ENCODE assay signal across 8 mouse cellular contexts in genomic region chr6:53574097-53574496, GRCm38 (mm10).
DNase-seq lines count a peak whose midpoint lies in the region; ATAC-seq and TF ChIP-seq lines count a peak whose summit lies in the region.
"Had no signal": no experiment of that assay in that cellular context is flagged by ENCODE, and none has a peak within 500 bp of the region (broad histone marks: within the 10 kb centered on the region; RNA-seq: fewer than 3 reads in every experiment).

No protein-coding gene starts in this region.

- no peak overlapping the region for H3K4me3 ChIP-seq in liver, embryonic 11.5 days (ENCODE audit: low read depth, low read length)
- no peak overlapping the region for H3K4me3 ChIP-seq in liver, postnatal 0 days (ENCODE audit: low read depth, low read length)
- H3K4me3 ChIP-seq in embryonic fibroblast, embryonic 13.5 days (ENCODE audit: insufficient read depth, low read length), result peak overlapping the region; percentile 49
- H3K4me3 ChIP-seq in hindbrain, postnatal 0 days (ENCODE audit: low read length), result peak overlapping the region; percentile 33
- peak overlapping the region; percentile 35 for H3K4me3 ChIP-seq in neural tube, embryonic 15.5 days (replicated peaks)

- H3K36me3 ChIP-seq in liver, embryonic 11.5 days (ENCODE audit: control insufficient read depth, insufficient read depth, low read length), result no peaks in the 10 kb centered on the region
- no peaks in the 10 kb centered on the region for H3K36me3 ChIP-seq in liver, postnatal 0 days (replicated peaks; ENCODE audit: insufficient read depth, low read length)
- H3K36me3 ChIP-seq in hindbrain, postnatal 0 days (ENCODE audit: insufficient read depth, low read length), result no peaks in the 10 kb centered on the region
- no peaks in the 10 kb centered on the region for H3K36me3 ChIP-seq in neural tube, embryonic 15.5 days

- TF ChIP-seq EP300 in liver, postnatal 0 days (IDR thresholded peaks at IDR 0.05; ENCODE audit: low read depth), result no peak

- H3K9me3 ChIP-seq in liver, embryonic 11.5 days (ENCODE audit: control insufficient read depth, low read length), result no peaks in the 10 kb centered on the region
- H3K9me3 ChIP-seq in liver, postnatal 0 days (ENCODE audit: low read length), result no peaks in the 10 kb centered on the region
- H3K9me3 ChIP-seq in hindbrain, postnatal 0 days (ENCODE audit: low read length), result no peaks in the 10 kb centered on the region
- H3K9me3 ChIP-seq in neural tube, embryonic 15.5 days (replicated peaks), result no peaks in the 10 kb centered on the region

- H3K9ac ChIP-seq in liver, embryonic 11.5 days (ENCODE audit: low read depth, low read length), result no peak overlapping the region
- H3K9ac ChIP-seq in liver, postnatal 0 days (replicated peaks), result no peak overlapping the region
- H3K9ac ChIP-seq in hindbrain, postnatal 0 days (replicated peaks; ENCODE audit: low read length), result peak overlapping the region; percentile 33; the same call in 1 of the 2 replicates
- no peak overlapping the region; the same call in 1 of the 2 replicates for H3K9ac ChIP-seq in neural tube, embryonic 15.5 days (replicated peaks)
- H3K9ac ChIP-seq: liver, embryonic 14.5 days had no signal

- WGBS in liver, embryonic 11.5 days, result 71% methylated on average over 12 of the region's 12 CpGs
- 72% methylated on average over 12 of the region's 12 CpGs for WGBS in liver, postnatal 0 days (ENCODE audit: insufficient replicate concordance)
- 26% methylated on average over 12 of the region's 12 CpGs for WGBS in hindbrain, postnatal 0 days
- WGBS in neural tube, embryonic 15.5 days, result 32% methylated on average over 12 of the region's 12 CpGs

- DNase-seq in liver, embryonic 11.5 days (ENCODE audit: low spot score), result no peak
- DNase-seq in liver, postnatal 0 days, result no peak
- DNase-seq in hindbrain, postnatal 0 days (ENCODE audit: low spot score), result no peak
- DNase-seq in urinary bladder, adult 18-20 months (ENCODE audit: low spot score in 2 of 2), result no peak

- H3K27ac ChIP-seq in liver, embryonic 11.5 days (ENCODE audit: low read depth, low read length), result no peak overlapping the region
- no peak overlapping the region for H3K27ac ChIP-seq in liver, postnatal 0 days (ENCODE audit: low read depth)
- H3K27ac ChIP-seq in embryonic fibroblast, embryonic 13.5 days (ENCODE audit: insufficient read depth, low read length), result no peak overlapping the region
- H3K27ac ChIP-seq in hindbrain, postnatal 0 days, result no peak overlapping the region
- peak overlapping the region; percentile 73; the same call in 1 of the 2 replicates for H3K27ac ChIP-seq in neural tube, embryonic 15.5 days (replicated peaks)
- H3K27ac ChIP-seq: liver, embryonic 14.5 days had no signal

- no peak for TF ChIP-seq POLR2A in embryonic fibroblast, embryonic 13.5 days (IDR thresholded peaks at IDR 0.05; ENCODE audit: low read depth, low read length)

- H3K4me1 ChIP-seq in liver, embryonic 11.5 days (replicated peaks; ENCODE audit: control insufficient read depth, insufficient read depth, low read length), result no peaks in the 10 kb centered on the region; the same call in 1 of the 2 replicates
- peaks cover 3% of the 10 kb centered on the region; the same call in 1 of the 2 replicates for H3K4me1 ChIP-seq in liver, postnatal 0 days (ENCODE audit: insufficient read depth)
- H3K4me1 ChIP-seq in embryonic fibroblast, embryonic 13.5 days (ENCODE audit: control insufficient read depth, insufficient read depth, low read length), result peaks cover 8% of the 10 kb centered on the region; the same call in 1 of the 2 replicates
- H3K4me1 ChIP-seq in hindbrain, postnatal 0 days (ENCODE audit: insufficient read depth, low read length), result peaks cover 6% of the 10 kb centered on the region; the same call in 1 of the 2 replicates
- H3K4me1 ChIP-seq in neural tube, embryonic 15.5 days, result peaks cover 33% of the 10 kb centered on the region

- H3K27me3 ChIP-seq in liver, embryonic 11.5 days (replicated peaks; ENCODE audit: control insufficient read depth, insufficient read depth, low read length), result no peaks in the 10 kb centered on the region
- H3K27me3 ChIP-seq in liver, postnatal 0 days (ENCODE audit: insufficient read depth, low read length), result peaks cover 9% of the 10 kb centered on the region; the same call in 1 of the 2 replicates
- H3K27me3 ChIP-seq in hindbrain, postnatal 0 days (ENCODE audit: insufficient read depth, low read length), result no peaks in the 10 kb centered on the region
- peaks cover 6% of the 10 kb centered on the region; the same call in 1 of the 2 replicates for H3K27me3 ChIP-seq in neural tube, embryonic 15.5 days (replicated peaks)

- TF ChIP-seq CTCF in liver, postnatal 0 days (IDR thresholded peaks at IDR 0.05; ENCODE audit: low read depth), result no peak
- TF ChIP-seq CTCF in embryonic fibroblast, embryonic 13.5 days (IDR thresholded peaks at IDR 0.05; ENCODE audit: borderline replicate concordance, insufficient read depth, low read length), result no peak
- TF ChIP-seq CTCF in hindbrain, postnatal 0 days (IDR thresholded peaks at IDR 0.05; ENCODE audit: low read depth), result no peak

- no peak for ATAC-seq in liver, embryonic 11.5 days (replicated peaks; ENCODE audit: low FRiP score)
- no peak for ATAC-seq in liver, postnatal 0 days
- no peak for ATAC-seq in hindbrain, postnatal 0 days
- peak; percentile 51; the same call in 1 of the 2 replicates for ATAC-seq in neural tube, embryonic 15.5 days (ENCODE audit: low FRiP score)
- no peak for ATAC-seq in inflammation-experienced regulatory T-cells, adult 6 months

- peak overlapping the region; percentile 51; the same call in 1 of the 2 replicates for H3K4me2 ChIP-seq in liver, embryonic 11.5 days
- H3K4me2 ChIP-seq in liver, postnatal 0 days (ENCODE audit: low read depth, low read length), result no peak overlapping the region
- peak overlapping the region; percentile 60 for H3K4me2 ChIP-seq in hindbrain, postnatal 0 days (ENCODE audit: low read depth, low read length)
- H3K4me2 ChIP-seq in neural tube, embryonic 15.5 days, result peak overlapping the region; percentile 51

Comparison
In these comparisons a context has a peak if more than half of its experiments do, and no peak if none do; other contexts are left out.
1. H3K4me3 ChIP-seq: peak in embryonic fibroblast, embryonic 13.5 days (single experiment), hindbrain, postnatal 0 days (single experiment) and neural tube, embryonic 15.5 days (single experiment); none in liver, embryonic 11.5 days (single experiment) and liver, postnatal 0 days (single experiment).